Mouse (Mus musculus): ENCODE data around the gene Mettl6. TPM values are rescaled to one million over a fixed set of nuclear protein-coding genes. Genes with fewer than 3 reads are reported as not detected.

Mettl6 gene
- 70.1 and 72.3 TPM in 2 replicates for polyA plus RNA-seq (2016; fragmentation: Nextera tagmentation; extraction: Ambion mirVana)

GRCm38 (mm10) chr14:31494975-31495455 is at the start of gene Mettl6:
Gene Mettl6, minus strand, starts transcription at chr14:31495040.
- peak; percentile 94 for ATAC-seq (ENCODE audit: low FRiP score, low read depth)
- no peaks in the 10 kb centered on the region for H3K9me3 ChIP-seq
- peak within 1 kb of the TSS; percentile 77 for H3K4me3 ChIP-seq
- H3K27ac ChIP-seq (replicated peaks) = peak within 1 kb of the TSS; percentile 88
- H3K27me3 ChIP-seq = no peaks in the 10 kb centered on the region
- H3K4me1 ChIP-seq = peaks cover 37% of the 10 kb centered on the region
- peak within 1 kb of the TSS; percentile 97 for H3K4me2 ChIP-seq (replicated peaks)
- WGBS = under 1% methylated on average over 49 of the region's 49 CpGs
- H3K9ac ChIP-seq (replicated peaks) = peak within 1 kb of the TSS; percentile 90
- H3K36me3 ChIP-seq = peaks cover 37% of the 10 kb centered on the region

DNA sequence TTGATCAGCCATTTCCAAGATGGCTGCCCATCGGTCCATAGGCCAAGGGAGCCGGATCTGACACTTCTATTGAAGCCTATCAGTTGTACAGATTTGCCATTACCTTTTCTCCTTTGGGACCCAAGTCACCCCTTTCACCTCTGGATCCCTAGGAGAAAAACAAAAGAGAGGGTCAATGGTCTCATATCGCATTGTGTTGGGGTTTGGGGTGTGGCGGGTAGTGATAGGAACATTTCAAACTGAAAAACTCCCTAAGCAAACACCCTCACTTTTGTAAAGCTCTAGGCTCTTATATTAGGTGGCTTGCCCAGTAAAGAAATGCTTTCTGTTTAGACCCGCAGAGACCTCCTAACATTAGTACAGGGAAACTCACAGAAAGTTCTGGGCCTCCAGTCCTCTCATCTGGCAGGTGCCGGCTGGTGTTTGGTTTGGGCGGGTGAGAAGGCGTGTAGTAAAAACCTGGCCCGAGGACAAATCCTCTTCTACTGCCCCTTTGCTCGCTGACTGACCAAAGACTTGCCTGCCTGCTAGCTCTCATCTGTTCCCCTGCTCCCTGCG is 49.1 kb upstream of the Mettl6 start:
- no peaks in the 10 kb centered on the region for H3K9me3 ChIP-seq
- H3K36me3 ChIP-seq = no peaks in the 10 kb centered on the region
- ATAC-seq (ENCODE audit: low FRiP score, low read depth) = no peak
- no peak overlapping the region for H3K9ac ChIP-seq (replicated peaks)
- no peak overlapping the region for H3K4me3 ChIP-seq
- no peak overlapping the region for H3K27ac ChIP-seq (replicated peaks)
- no peaks in the 10 kb centered on the region for H3K27me3 ChIP-seq
- 88% methylated on average over 11 of the region's 11 CpGs for WGBS
- no peak overlapping the region for H3K4me2 ChIP-seq (replicated peaks)
- H3K4me1 ChIP-seq = no peaks in the 10 kb centered on the region

DNA sequence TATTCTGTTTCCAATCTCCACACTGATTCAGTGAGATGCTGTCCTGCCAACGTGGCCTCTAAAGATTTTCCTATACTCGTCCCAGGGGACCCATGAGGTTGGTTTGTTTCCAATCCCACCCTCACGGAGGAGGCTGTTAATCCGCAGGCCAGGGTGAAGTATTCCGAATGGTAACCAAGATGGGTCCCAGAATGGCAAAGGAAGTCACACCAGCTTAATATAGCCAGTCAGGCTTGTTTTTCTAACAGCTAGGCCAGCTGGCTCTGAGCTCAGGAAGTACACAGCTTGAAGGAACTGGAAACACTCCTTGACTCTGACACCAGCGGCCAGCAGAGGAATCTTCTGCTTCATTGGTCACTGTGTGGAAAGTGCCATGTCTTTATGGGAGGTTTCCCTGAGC is 42.5 kb upstream of the Mettl6 start:
- Histone ChIP-seq H3K27ac (replicated peaks) (no peak overlapping the region), H3K9me3 (no peaks in the 10 kb centered on the region), H3K4me2 (replicated peaks) (no peak overlapping the region), H3K27me3 (no peaks in the 10 kb centered on the region), H3K36me3 (no peaks in the 10 kb centered on the region), H3K4me1 (no peaks in the 10 kb centered on the region), H3K9ac (replicated peaks) (no peak overlapping the region), H3K4me3 (no peak overlapping the region)
- ATAC-seq (ENCODE audit: low FRiP score, low read depth) = no peak
- 74% methylated on average over 6 of the region's 6 CpGs for WGBS

GRCm38 (mm10) chr14:31532656-31533055 is 37.8 kb upstream of the Mettl6 start:
- Histone ChIP-seq H3K4me3 (no peak overlapping the region), H3K9me3 (no peaks in the 10 kb centered on the region), H3K27ac (replicated peaks) (no peak overlapping the region), H3K9ac (replicated peaks) (no peak overlapping the region), H3K27me3 (no peaks in the 10 kb centered on the region), H3K4me2 (replicated peaks) (no peak overlapping the region), H3K4me1 (no peaks in the 10 kb centered on the region), H3K36me3 (no peaks in the 10 kb centered on the region)
- no peak for ATAC-seq (ENCODE audit: low FRiP score, low read depth)
- 61% methylated on average over 3 of the region's 3 CpGs for WGBS

- Histone ChIP-seq H3K9me3 (no peaks in the 10 kb centered on the region), H3K36me3 (no peaks in the 10 kb centered on the region), H3K4me1 (no peaks in the 10 kb centered on the region), H3K27me3 (no peaks in the 10 kb centered on the region), H3K9ac (replicated peaks) (no peak overlapping the region), H3K4me2 (replicated peaks) (no peak overlapping the region), H3K27ac (replicated peaks) (no peak overlapping the region), H3K4me3 (no peak overlapping the region)
- WGBS = 69% methylated on average over 12 of the region's 12 CpGs
- ATAC-seq (ENCODE audit: low FRiP score, low read depth) = no peak
Observed at GRCm38 (mm10) chr14:31531506-31532148, 36.8 kb upstream of the Mettl6 start.

- 90% methylated on average over 4 of the region's 4 CpGs for whole genome bisulfite sequencing
- no peak overlapping the region for H3K4me3 ChIP-seq
- H3K9ac ChIP-seq (replicated peaks) = no peak overlapping the region
- no peaks in the 10 kb centered on the region for H3K27me3 ChIP-seq
- H3K4me2 ChIP-seq (replicated peaks) = no peak overlapping the region
- no peaks in the 10 kb centered on the region for H3K36me3 ChIP-seq
- no peaks in the 10 kb centered on the region for H3K4me1 ChIP-seq
- H3K9me3 ChIP-seq = no peaks in the 10 kb centered on the region
- H3K27ac ChIP-seq (replicated peaks) = no peak overlapping the region
- no peak for ATAC-seq (ENCODE audit: low FRiP score, low read depth)
Observed at GRCm38 (mm10) chr14:31530847-31531246, 36.0 kb upstream of the Mettl6 start.

GRCm38 (mm10) chr14:31525040-31525810 is 30.4 kb upstream of the Mettl6 start:
- no peak overlapping the region for H3K4me2 ChIP-seq (replicated peaks)
- no peaks in the 10 kb centered on the region for H3K9me3 ChIP-seq
- ATAC-seq (ENCODE audit: low FRiP score, low read depth) = no peak
- WGBS = 81% methylated on average over 7 of the region's 7 CpGs
- no peak overlapping the region for H3K9ac ChIP-seq (replicated peaks)
- H3K4me1 ChIP-seq = no peaks in the 10 kb centered on the region
- H3K4me3 ChIP-seq = no peak overlapping the region
- H3K36me3 ChIP-seq = no peaks in the 10 kb centered on the region
- no peaks in the 10 kb centered on the region for H3K27me3 ChIP-seq
- H3K27ac ChIP-seq (replicated peaks) = no peak overlapping the region

DNA sequence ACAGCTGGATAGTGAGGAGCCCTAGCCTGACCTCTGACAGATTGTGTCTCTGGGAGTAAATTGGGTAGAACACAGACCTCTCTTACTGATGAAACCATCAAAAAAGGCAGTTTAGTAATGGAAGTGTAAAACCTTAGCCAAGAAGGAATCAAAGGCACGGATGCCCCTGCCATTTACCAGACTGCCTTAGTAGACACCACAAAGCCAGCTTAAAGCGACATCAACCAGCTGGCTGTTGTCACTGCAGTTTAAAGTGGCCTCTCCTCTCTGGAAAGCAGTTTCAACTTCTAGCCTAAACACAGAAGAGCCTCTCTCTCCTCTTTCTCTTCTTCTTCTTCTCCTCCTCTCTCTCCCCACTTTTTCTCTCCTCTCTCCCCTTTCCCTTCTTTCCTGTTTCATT is 26.5 kb upstream of the Mettl6 start:
- H3K4me2 ChIP-seq (replicated peaks) = no peak overlapping the region
- no peak for ATAC-seq (ENCODE audit: low FRiP score, low read depth)
- WGBS = 74% methylated on average over 2 of the region's 2 CpGs
- H3K9ac ChIP-seq (replicated peaks) = no peak overlapping the region
- no peaks in the 10 kb centered on the region for H3K36me3 ChIP-seq
- H3K4me3 ChIP-seq = no peak overlapping the region
- H3K27ac ChIP-seq (replicated peaks) = no peak overlapping the region
- no peaks in the 10 kb centered on the region for H3K9me3 ChIP-seq
- H3K4me1 ChIP-seq = no peaks in the 10 kb centered on the region
- no peaks in the 10 kb centered on the region for H3K27me3 ChIP-seq

GRCm38 (mm10) chr14:31519165-31519564 is 24.3 kb upstream of the Mettl6 start:
- WGBS = 69% methylated on average over 3 of the region's 3 CpGs
- no peaks in the 10 kb centered on the region for H3K36me3 ChIP-seq
- H3K4me2 ChIP-seq (replicated peaks) = no peak overlapping the region
- no peaks in the 10 kb centered on the region for H3K4me1 ChIP-seq
- ATAC-seq (ENCODE audit: low FRiP score, low read depth) = no peak
- H3K27me3 ChIP-seq = no peaks in the 10 kb centered on the region
- peaks cover 10% of the 10 kb centered on the region; the same call in 1 of the 2 replicates for H3K9me3 ChIP-seq
- H3K9ac ChIP-seq (replicated peaks) = no peak overlapping the region
- H3K27ac ChIP-seq (replicated peaks) = no peak overlapping the region
- H3K4me3 ChIP-seq = no peak overlapping the region

GRCm38 (mm10) chr14:31515895-31516294 is 21.1 kb upstream of the Mettl6 start:
- H3K27me3 ChIP-seq = no peaks in the 10 kb centered on the region
- ATAC-seq (ENCODE audit: low FRiP score, low read depth) = no peak
- peaks cover 13% of the 10 kb centered on the region; the same call in 1 of the 2 replicates for H3K9me3 ChIP-seq

DNA sequence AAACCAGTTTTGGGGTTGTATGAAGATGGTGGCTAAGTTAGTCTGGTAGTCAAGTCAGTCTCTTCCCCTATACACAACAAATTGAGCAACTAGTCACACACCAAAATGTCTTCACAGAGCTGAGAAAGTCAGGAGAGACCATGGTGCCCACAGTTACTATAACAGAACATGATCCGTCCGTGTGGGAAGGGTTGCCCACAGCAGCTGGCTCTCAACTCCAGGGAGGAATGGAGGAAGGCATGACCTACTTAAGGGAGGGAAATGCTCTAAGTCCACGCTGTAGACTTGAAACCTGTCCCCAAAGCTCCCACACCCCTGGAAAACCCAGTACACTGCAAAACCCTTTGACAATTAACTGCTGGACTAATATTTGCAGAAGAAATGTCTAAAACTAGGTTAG is 15.5 kb upstream of the Mettl6 start:
- ATAC-seq (ENCODE audit: low FRiP score, low read depth) = no peak
- Histone ChIP-seq H3K4me1 (no peaks in the 10 kb centered on the region), H3K27me3 (no peaks in the 10 kb centered on the region), H3K27ac (replicated peaks) (no peak overlapping the region), H3K36me3 (peaks cover 55% of the 10 kb centered on the region), H3K9ac (replicated peaks) (no peak overlapping the region), H3K4me2 (replicated peaks) (no peak overlapping the region), H3K4me3 (no peak overlapping the region), H3K9me3 (peaks cover 13% of the 10 kb centered on the region; the same call in 1 of the 2 replicates)
- 89% methylated on average over 3 of the region's 3 CpGs for WGBS

More at GRCm38 (mm10) chr14:31515895-31516294, 21.1 kb upstream of the Mettl6 start:
- H3K4me3 ChIP-seq = no peak overlapping the region
- no peak overlapping the region for H3K27ac ChIP-seq (replicated peaks)
- no peaks in the 10 kb centered on the region for H3K4me1 ChIP-seq
- H3K9ac ChIP-seq (replicated peaks) = no peak overlapping the region
- WGBS = 89% methylated on average over 2 of the region's 2 CpGs
- H3K36me3 ChIP-seq = peaks cover 6% of the 10 kb centered on the region; the same call in 1 of the 2 replicates
- no peak overlapping the region for H3K4me2 ChIP-seq (replicated peaks)

GRCm38 (mm10) chr14:31509911-31510310 is 15.1 kb upstream of the Mettl6 start:
- Histone ChIP-seq H3K4me2 (replicated peaks) (no peak overlapping the region), H3K36me3 (peaks cover 59% of the 10 kb centered on the region), H3K27ac (replicated peaks) (no peak overlapping the region), H3K9me3 (peaks cover 9% of the 10 kb centered on the region; the same call in 1 of the 2 replicates), H3K4me3 (no peak overlapping the region), H3K9ac (replicated peaks) (no peak overlapping the region), H3K27me3 (no peaks in the 10 kb centered on the region), H3K4me1 (no peaks in the 10 kb centered on the region)
- WGBS = 94% methylated on average over 2 of the region's 2 CpGs
- no peak for ATAC-seq (ENCODE audit: low FRiP score, low read depth)
